Mouse (Mus musculus): Measurements from ENCODE around the gene Tmod3. TPM values are rescaled to one million over a fixed set of nuclear protein-coding genes. Genes with fewer than 3 reads are reported as not detected.

Tmod3 gene
- polyA plus RNA-seq, 1 experiment = 20.1 TPM

DNA sequence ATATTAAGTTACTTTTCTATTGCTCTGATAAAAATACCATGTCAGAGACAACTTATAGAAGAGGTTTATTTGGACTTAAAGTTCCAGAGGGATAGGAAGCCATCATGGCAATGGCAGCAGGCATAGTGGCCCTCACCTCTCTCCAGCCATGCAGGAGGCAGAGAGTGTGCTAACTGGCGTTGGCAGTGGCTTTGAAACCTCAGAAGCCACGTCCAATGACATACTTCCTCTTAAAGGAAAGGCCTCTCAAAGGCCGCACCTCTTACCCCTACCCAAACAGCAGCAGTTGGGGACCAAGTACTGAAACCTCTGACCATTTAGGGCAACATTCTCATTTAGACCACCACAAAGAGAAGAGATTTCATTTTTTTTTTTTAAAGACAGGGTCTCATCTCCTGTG, 82.2 kb downstream of the Tmod3 start:
- H3K36me3 ChIP-seq (ENCODE audit: control insufficient read depth, insufficient read depth, low read length) = no peaks in the 10 kb centered on the region
- H3K27ac ChIP-seq (ENCODE audit: insufficient read depth, low read depth, low read length) = no peak overlapping the region
- no peaks in the 10 kb centered on the region for H3K4me1 ChIP-seq (ENCODE audit: control insufficient read depth, insufficient read depth, low read length)
- TF ChIP-seq CTCF (conservative IDR thresholded peaks at IDR 0.05; ENCODE audit: insufficient read depth, insufficient read length, low read depth, low read length) (no peak), POLR2A (IDR thresholded peaks at IDR 0.05; ENCODE audit: low read depth, low read length) (no peak)
- no peaks in the 10 kb centered on the region for H3K27me3 ChIP-seq (replicated peaks; ENCODE audit: control insufficient read depth, insufficient read depth, low read length)
- no peak for DNase-seq
- 72% methylated on average over 3 of the region's 3 CpGs for WGBS
- no peak overlapping the region for H3K4me3 ChIP-seq (ENCODE audit: insufficient read depth, low read depth, low read length)

DNA sequence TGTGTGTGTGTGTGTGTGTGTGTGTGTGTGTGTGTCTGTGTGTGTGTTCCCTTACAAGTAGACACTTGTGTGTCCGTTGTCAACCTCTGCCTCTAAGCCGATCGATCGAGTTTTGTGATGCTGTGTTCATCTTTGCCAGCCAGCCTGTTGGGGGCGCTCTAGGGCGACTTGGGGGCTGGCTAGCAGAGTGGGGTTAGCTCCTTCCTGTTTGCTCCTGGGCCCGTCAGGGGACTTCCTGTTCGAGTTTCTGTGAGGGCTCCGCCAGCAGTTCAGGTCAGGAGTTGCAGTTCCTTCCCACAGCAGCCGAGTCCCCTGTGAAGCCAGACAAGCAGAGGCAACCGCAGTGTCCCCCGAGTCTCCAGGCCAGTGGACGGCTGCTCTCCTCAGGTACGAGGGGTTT, 91.2 kb downstream of the Tmod3 start:
- 85% methylated on average over 14 of the region's 14 CpGs for WGBS
- Histone ChIP-seq H3K4me3 (ENCODE audit: insufficient read depth, low read depth, low read length) (no peak overlapping the region), H3K4me1 (ENCODE audit: control insufficient read depth, insufficient read depth, low read length) (no peaks in the 10 kb centered on the region), H3K36me3 (ENCODE audit: control insufficient read depth, insufficient read depth, low read length) (no peaks in the 10 kb centered on the region), H3K27me3 (replicated peaks; ENCODE audit: control insufficient read depth, insufficient read depth, low read length) (no peaks in the 10 kb centered on the region), H3K27ac (ENCODE audit: insufficient read depth, low read depth, low read length) (no peak overlapping the region)
- DNase-seq = no peak
- TF ChIP-seq CTCF (conservative IDR thresholded peaks at IDR 0.05; ENCODE audit: insufficient read depth, insufficient read length, low read depth, low read length) = no peak
- TF ChIP-seq POLR2A (IDR thresholded peaks at IDR 0.05; ENCODE audit: low read depth, low read length) = no peak

DNA sequence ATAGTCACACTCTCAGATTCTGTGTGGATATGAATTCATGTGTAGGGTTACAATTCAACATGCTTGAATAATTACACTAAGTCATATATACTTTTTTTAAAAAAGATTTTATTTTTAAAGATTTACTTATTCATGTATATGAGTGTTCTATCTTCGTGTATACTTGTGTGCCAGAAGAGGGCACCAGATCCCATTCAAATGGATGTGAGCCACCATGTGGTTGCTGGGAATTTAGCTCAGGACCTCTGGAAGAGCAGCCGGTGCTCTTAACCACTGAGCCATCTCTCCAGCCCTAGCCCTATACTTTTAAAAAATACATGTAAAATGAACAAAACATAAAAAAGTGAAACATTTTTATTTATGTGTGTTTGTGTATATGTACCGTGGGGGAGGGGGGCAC, 91.9 kb downstream of the Tmod3 start:
- no peak overlapping the region for H3K4me3 ChIP-seq (ENCODE audit: insufficient read depth, low read depth, low read length)
- H3K27me3 ChIP-seq (replicated peaks; ENCODE audit: control insufficient read depth, insufficient read depth, low read length) = no peaks in the 10 kb centered on the region
- no peak for DNase-seq
- no peaks in the 10 kb centered on the region for H3K4me1 ChIP-seq (ENCODE audit: control insufficient read depth, insufficient read depth, low read length)
- TF ChIP-seq CTCF (conservative IDR thresholded peaks at IDR 0.05; ENCODE audit: insufficient read depth, insufficient read length, low read depth, low read length) = no peak
- no peak for TF ChIP-seq POLR2A (IDR thresholded peaks at IDR 0.05; ENCODE audit: low read depth, low read length)
- WGBS = 96% methylated on average over 3 of the region's 3 CpGs
- no peaks in the 10 kb centered on the region for H3K36me3 ChIP-seq (ENCODE audit: control insufficient read depth, insufficient read depth, low read length)
- H3K27ac ChIP-seq (ENCODE audit: insufficient read depth, low read depth, low read length) = no peak overlapping the region

DNA sequence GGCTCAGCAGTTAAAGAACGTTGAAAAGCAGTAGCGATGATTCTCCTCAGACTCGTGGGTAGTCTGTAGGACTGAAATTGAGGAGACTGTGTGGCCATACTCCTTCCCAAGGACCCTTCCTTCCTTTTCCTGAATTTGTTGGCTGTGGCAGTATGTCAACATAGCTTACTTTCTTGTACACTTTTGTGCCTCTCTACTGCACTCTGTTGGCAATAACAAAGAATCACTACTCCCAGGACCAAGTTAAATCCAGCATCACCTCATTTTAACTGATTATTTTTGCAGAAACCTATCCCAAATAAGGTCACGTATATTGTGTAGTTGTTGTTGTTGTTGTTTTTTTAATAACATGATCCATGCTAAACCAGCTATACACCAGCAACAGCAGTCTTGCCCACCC, 92.8 kb downstream of the Tmod3 start:
- TF ChIP-seq CTCF (conservative IDR thresholded peaks at IDR 0.05; ENCODE audit: insufficient read depth, insufficient read length, low read depth, low read length) (no peak), POLR2A (IDR thresholded peaks at IDR 0.05; ENCODE audit: low read depth, low read length) (no peak)
- H3K36me3 ChIP-seq (ENCODE audit: control insufficient read depth, insufficient read depth, low read length) = no peaks in the 10 kb centered on the region
- 85% methylated on average over 4 of the region's 4 CpGs for WGBS

DNA sequence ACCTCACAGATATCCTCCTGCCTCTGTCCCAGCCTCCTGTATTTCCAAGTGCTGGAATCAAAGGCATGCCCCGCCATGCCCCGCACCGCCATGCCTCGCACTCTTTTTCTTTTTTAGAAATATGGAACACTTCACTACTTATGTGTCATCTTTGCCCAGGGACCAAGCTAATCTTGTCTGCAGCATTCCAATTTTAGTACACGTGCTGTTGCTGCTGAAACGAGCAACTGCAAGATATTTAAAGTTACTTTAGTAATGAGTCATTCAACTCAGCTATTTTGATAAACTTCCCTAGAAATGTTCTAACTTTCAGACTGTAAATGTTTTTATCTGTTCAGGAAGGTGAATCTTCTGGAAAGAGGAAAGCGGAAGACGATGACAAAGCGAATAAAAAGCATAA, 93.6 kb downstream of the Tmod3 start:
- Histone ChIP-seq H3K36me3 (ENCODE audit: control insufficient read depth, insufficient read depth, low read length) (no peaks in the 10 kb centered on the region), H3K4me3 (ENCODE audit: insufficient read depth, low read depth, low read length) (no peak overlapping the region), H3K27me3 (replicated peaks; ENCODE audit: control insufficient read depth, insufficient read depth, low read length) (no peaks in the 10 kb centered on the region), H3K4me1 (ENCODE audit: control insufficient read depth, insufficient read depth, low read length) (no peaks in the 10 kb centered on the region), H3K27ac (ENCODE audit: insufficient read depth, low read depth, low read length) (no peak overlapping the region)
- 92% methylated on average over 9 of the region's 9 CpGs for WGBS
- TF ChIP-seq POLR2A (IDR thresholded peaks at IDR 0.05; ENCODE audit: low read depth, low read length) (no peak), CTCF (conservative IDR thresholded peaks at IDR 0.05; ENCODE audit: insufficient read depth, insufficient read length, low read depth, low read length) (no peak)
- DNase-seq = no peak

More for the DNA sequence above, 92.8 kb downstream of the Tmod3 start:
- Histone ChIP-seq H3K27me3 (replicated peaks; ENCODE audit: control insufficient read depth, insufficient read depth, low read length) (no peaks in the 10 kb centered on the region), H3K4me1 (ENCODE audit: control insufficient read depth, insufficient read depth, low read length) (no peaks in the 10 kb centered on the region), H3K4me3 (ENCODE audit: insufficient read depth, low read depth, low read length) (no peak overlapping the region), H3K27ac (ENCODE audit: insufficient read depth, low read depth, low read length) (no peak overlapping the region)
- no peak for DNase-seq

DNA sequence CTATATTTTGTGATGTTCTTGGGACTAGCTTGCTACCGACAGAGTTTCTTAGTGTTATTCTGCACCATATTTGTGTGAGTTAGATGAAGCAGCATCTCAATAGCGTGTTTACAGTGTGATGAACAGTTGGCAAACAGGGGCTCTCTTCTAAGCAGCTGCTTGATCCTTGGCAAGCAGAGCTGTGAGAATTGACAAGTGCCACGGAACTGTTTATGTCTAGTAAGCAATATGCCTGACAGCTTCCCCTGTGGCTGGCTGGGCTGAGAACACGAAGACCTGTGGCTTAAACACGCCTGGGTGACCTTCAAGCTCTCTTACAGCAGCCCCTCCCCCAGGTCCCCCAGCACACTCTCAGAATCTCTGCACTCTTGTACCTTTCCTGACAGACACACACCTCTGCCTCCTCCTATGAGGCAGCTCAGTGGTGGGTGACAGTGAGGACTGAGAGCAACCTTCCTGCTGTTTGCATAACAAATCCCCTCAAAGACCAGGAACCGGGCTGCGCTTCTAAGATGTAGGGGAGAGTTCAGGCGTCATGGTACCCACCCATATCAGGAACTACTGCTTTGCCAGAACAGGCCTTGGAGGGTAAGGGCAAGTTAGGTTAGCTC, 96.3 kb downstream of the Tmod3 start:
- peaks cover 2% of the 10 kb centered on the region; the same call in 1 of the 2 replicates for H3K36me3 ChIP-seq (ENCODE audit: control insufficient read depth, insufficient read depth, low read length)
- WGBS = 75% methylated on average over 8 of the region's 8 CpGs
- H3K4me1 ChIP-seq (ENCODE audit: control insufficient read depth, insufficient read depth, low read length) = no peaks in the 10 kb centered on the region
- no peak overlapping the region for H3K27ac ChIP-seq (ENCODE audit: insufficient read depth, low read depth, low read length)
- TF ChIP-seq POLR2A (IDR thresholded peaks at IDR 0.05; ENCODE audit: low read depth, low read length) (no peak), CTCF (conservative IDR thresholded peaks at IDR 0.05; ENCODE audit: insufficient read depth, insufficient read length, low read depth, low read length) (no peak)
- H3K27me3 ChIP-seq (replicated peaks; ENCODE audit: control insufficient read depth, insufficient read depth, low read length) = no peaks in the 10 kb centered on the region
- H3K4me3 ChIP-seq (ENCODE audit: insufficient read depth, low read depth, low read length) = no peak overlapping the region
- DNase-seq = no peak

DNA sequence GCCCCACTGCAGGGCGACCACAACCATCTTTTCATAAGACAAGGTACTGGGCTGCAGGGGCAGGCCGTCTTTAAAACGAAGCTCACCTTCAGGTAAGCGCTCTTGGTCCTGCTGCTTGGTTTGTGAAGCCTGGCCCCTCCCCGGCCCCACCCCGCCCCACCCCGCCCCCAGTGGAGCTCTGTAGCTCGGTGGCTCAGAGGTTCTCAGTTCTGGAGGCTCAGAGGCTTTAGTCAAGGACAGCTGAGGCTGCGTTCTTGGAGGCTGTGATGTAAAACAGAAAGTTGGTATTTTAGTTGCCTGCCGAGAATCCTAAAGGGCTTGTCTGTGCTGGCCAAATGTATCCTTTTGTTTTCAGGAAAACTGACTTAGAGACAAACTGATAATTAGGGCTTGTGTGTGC, 103.8 kb downstream of the Tmod3 start:
- Histone ChIP-seq H3K36me3 (ENCODE audit: control insufficient read depth, insufficient read depth, low read length) (peaks cover 4% of the 10 kb centered on the region; the same call in 1 of the 2 replicates), H3K4me1 (ENCODE audit: control insufficient read depth, insufficient read depth, low read length) (no peaks in the 10 kb centered on the region), H3K27ac (ENCODE audit: insufficient read depth, low read depth, low read length) (no peak overlapping the region), H3K27me3 (replicated peaks; ENCODE audit: control insufficient read depth, insufficient read depth, low read length) (no peaks in the 10 kb centered on the region), H3K4me3 (ENCODE audit: insufficient read depth, low read depth, low read length) (no peak overlapping the region)
- TF ChIP-seq CTCF (conservative IDR thresholded peaks at IDR 0.05; ENCODE audit: insufficient read depth, insufficient read length, low read depth, low read length) (no peak), POLR2A (IDR thresholded peaks at IDR 0.05; ENCODE audit: low read depth, low read length) (no peak)
- DNase-seq = no peak
- 89% methylated on average over 10 of the region's 10 CpGs for WGBS
